Mouse (Mus musculus): ENCODE data around the gene Psme1. TPM values are rescaled to one million over a fixed set of nuclear protein-coding genes. Genes with fewer than 3 reads are reported as not detected.
A peak's percentile ranks its signal among the peaks of the same experiment; 100 is the strongest.

The Psme1 gene
- total RNA-seq, 2 experiments from 2014 or later, result 50.3 to 50.4 TPM

GRCm38 (mm10) chr14:55571760-55572159, 6.2 kb upstream of the Psme1 start:
- DNase-seq, result no peak

DNA sequence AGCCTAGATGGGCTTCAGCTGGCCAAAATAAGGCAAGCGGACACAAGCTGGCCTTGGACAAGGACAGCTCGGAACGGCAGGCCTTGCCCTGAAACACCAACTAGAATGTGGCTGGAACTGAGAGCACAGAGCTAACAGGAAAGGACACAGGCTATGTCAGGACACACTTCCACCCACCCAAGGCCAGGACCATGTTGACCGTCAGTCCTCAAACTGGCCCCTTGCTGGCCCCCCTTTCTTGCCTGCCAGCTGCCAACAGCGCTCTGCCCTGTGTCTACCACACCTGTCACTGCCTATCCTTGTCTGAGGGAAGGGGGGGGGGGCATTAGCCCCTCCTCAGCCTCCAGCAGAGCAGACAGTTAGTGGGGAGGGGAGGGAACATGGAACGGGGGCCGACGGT, 2.6 kb upstream of the Psme1 start, which contains the start of gene Fitm1:
Gene Fitm1 (plus strand): TSS at position 316 of the 400 bp plus-strand sequence.
- no peak for DNase-seq

- DNase-seq, result no peak
These were observed 2.2 kb upstream of the Psme1 start for GRCm38 (mm10) chr14:55575711-55576110.

DNA sequence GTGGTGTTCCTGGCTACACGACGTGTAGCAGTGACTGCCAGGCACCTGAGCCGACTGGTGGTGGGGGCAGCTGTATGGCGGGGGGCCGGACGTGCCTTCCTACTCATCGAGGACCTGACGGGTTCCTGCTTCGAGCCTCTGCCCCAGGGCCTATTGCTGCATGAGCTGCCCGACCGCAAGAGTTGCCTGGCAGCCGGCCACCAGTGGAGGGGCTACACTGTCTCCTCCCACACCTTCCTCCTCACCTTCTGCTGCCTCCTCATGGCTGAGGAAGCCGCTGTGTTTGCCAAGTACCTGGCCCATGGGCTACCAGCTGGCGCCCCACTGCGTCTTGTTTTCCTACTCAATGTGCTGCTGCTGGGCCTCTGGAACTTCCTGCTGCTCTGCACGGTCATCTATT, 1.5 kb upstream of the Psme1 start:
- no peak for DNase-seq

DNA sequence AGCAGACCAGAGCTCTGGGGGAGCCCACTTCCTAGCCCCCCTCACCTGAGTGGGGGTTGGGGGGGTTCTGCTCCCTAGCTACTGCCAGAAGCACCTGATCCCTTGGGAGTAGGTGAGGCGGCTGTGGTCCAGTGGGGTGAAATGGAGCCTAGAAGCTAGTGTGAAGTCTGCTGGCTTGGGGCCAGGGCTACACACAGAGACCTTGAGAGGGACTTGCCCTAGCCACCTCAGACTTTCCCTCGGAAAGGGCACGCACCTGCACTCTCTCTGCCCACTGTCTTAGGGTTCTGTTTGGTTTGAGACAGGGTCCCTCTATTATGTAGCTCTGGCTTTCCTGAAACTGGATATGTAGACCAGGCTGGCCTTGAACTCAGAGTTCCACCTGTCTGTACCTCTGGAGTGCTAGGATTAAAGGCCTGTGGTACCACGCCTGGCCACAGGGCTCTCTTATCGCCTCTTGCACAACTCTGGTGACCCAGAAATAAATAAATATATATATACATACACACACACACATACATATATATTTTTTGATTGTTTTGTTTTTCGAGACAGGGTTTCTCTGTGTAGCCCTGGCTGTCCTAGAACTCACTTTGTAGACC, 846 bp downstream of the Psme1 start:
- DNase-seq, result no peak

GRCm38 (mm10) chr14:55579511-55580496, 1.9 kb downstream of the Psme1 start:
- no peak for DNase-seq

DNA sequence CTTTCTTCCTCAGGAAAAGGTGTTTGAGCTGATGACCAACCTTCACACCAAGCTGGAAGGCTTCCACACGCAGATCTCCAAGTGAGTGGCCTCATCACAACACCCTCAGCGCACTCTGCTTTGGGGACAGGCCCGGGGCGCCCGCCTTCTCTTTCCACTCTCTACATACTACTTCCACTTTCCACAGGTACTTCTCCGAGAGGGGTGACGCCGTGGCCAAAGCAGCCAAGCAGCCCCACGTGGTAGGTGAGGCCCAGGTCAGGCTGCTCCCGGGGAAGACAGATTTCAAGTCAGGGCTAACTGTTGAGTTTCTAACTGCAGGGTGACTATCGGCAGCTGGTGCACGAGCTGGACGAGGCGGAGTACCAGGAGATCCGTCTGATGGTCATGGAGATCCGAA, 2.8 kb downstream of the Psme1 start:
- DNase-seq, result no peak

DNA sequence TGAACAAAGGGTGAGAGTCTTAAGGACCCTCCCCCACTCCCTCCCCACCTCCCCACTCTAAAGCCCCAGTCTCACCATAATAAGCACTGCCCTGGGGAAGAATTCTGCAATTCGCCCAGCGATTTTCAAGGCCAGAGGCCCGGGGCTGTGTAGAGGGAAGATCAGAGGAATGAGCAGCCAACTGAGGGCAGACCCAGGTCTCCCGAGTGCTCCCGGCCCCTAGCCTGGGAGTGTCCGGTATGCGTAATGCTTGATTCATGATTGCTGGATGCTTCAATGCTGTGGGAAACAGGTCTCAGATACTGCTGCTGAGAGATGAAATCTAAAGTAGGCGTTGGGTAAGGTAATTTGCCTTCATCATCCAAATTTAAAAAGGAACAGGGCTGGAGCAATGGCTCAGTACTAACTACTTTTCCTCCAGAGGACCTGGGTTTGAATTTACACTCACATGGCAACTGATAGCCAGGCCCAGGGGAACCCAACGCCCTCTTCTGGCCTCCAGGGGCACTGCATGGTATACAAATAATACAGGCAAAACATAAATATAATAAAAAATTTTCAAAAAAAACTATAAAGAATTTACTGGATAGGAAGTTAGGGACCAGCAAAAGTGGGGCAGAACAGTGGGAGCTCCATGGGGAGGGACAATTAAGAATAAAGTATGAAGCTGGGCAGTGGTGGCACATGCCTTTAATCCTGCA, 4.2 kb downstream of the Psme1 start:
- DNase-seq, result no peak

GRCm38 (mm10) chr14:55584303-55584701, 6.4 kb downstream of the Psme1 start:
- no peak for DNase-seq

GRCm38 (mm10) chr14:55584702-55585565, 7.0 kb downstream of the Psme1 start, which contains the start of gene Emc9:
TSS of gene Emc9 (minus strand) at chr14:55585302.
- peak; percentile 56 to 69 for DNase-seq

DNA sequence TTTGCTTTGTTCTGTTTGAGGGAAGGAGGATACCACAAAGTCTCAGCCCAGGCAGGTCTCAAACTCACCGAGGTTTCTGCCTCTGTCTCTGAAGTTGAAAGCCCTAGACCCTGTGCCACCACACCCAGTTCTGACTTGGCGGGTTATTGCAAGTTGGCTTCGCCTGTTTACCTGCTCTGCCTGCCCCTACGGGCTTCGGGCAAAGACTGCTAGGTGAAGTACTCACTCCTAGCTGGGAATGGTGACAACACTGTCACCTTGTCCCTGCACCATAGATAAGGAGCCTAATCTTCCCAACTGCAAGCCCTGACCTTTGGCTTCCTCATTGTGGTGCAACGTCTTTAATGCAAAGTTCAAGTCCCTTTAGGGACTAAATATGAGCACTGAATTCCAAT, 7.6 kb downstream of the Psme1 start:
- DNase-seq, result no peak

DNA sequence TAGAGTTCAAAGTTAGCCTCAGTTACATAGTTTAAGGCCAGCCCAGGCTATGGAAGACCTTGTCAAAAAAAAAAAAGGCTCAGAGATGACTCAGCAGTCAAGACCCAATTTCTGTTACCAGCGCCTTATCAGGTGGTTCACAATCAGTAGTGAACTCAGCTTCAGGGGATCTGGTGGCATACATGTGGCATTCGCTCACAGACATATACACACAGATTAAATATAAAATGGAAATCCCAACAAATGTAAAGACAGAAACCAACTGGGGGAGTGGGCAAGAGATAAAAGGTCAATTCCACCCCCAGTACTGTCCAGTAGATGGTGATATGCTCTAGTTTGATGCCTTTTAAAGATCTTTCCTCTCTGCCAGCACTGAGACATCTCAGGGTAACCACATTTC, 8.2 kb downstream of the Psme1 start:
- DNase-seq, result no peak

DNA sequence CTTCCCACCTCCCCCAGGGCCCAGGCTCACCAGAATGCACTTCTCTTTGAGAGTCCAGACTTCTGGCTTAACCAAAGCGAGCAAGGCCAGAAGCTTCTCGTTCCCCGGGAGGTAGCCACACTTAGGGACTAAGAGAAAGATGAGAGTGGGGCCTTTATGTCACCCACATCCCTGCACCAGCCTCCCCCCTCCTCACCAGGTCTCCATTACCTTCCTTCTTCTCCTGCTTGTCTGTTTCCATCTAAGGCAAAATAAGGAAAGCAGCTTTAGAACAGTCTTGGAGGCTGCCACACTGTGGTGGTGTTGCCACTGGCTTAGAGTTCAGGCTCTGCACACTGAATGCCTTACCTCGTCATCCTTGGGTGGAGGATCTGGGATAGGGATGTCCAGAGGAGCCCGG, 11.3 kb downstream of the Psme1 start:
- DNase-seq, result no peak

DNA sequence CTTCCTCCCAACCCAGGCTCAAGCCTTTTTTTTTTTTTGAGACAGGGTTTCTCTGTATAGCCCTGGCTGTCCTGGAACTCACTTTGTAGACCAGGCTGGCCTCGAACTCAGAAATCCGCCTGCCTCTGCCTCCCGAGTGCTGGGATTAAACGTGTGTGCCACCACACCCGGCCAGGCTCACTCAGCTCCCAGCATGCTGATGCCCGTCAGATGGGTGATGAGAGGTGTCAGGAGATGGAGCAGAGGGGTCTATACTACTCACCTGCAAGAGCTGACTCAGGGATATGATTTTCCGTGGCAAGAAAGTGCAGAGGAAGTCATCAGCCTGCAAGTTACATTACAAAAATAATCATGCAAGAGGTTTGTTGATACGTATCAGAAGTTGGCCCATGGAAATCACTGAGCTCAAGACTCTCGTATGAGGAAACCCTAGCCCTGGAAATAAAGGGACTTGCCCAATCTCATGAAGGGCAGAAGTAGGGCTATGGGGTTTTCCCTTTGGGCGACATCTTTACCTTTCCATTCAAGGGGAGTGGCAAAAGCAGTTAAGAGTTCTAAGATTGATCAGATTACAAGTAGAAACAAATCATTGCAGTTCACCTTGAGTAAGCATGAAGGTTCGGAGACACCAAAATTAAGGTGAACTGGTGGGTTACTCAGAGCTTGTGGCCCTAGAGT, 12.0 kb downstream of the Psme1 start:
- no peak for DNase-seq

- DNase-seq, result peak; percentile 91
These were observed 12.9 kb downstream of the Psme1 start, which contains the start of gene Psme2 for GRCm38 (mm10) chr14:55590748-55591330. TSS of gene Psme2 (minus strand) at chr14:55591113.

DNA sequence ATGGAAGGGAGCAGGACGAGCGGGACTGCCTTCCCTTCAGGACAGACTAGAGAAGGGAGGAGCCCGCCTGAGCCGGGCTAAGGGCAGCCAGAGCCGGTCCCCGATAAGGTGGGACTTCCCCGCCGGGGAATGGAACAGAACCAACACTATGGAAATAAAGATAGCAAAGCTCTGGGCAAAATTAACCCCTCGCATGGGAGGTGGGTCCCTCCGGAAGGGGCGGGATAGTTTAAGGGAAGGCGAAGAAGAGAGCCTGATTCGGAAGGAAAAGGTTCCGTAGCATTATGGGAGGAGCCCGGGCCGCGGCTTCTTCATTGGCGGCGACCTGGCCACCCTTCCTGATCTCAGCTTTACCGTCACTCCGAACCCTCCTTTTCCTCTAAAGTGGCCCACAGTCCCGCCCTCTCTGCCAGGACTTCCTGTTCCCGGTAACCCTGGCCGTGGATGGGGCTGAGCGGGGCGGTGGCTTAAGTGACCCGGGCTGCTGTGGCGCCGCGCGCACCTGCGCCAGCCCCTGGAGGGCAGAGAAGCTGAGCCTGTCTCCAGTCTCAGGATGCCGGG, 13.5 kb downstream of the Psme1 start, which contains the start of gene Rnf31:
Gene Rnf31 (plus strand): TSS at position 378 of the 561 bp plus-strand sequence.
- peak; percentile 89 to 92 for DNase-seq

GRCm38 (mm10) chr14:55592226-55592625, 14.3 kb downstream of the Psme1 start:
- no peak for DNase-seq

- DNase-seq, result peak; percentile 28 to 29
These were observed 18.2 kb downstream of the Psme1 start for GRCm38 (mm10) chr14:55596036-55596690.

DNA sequence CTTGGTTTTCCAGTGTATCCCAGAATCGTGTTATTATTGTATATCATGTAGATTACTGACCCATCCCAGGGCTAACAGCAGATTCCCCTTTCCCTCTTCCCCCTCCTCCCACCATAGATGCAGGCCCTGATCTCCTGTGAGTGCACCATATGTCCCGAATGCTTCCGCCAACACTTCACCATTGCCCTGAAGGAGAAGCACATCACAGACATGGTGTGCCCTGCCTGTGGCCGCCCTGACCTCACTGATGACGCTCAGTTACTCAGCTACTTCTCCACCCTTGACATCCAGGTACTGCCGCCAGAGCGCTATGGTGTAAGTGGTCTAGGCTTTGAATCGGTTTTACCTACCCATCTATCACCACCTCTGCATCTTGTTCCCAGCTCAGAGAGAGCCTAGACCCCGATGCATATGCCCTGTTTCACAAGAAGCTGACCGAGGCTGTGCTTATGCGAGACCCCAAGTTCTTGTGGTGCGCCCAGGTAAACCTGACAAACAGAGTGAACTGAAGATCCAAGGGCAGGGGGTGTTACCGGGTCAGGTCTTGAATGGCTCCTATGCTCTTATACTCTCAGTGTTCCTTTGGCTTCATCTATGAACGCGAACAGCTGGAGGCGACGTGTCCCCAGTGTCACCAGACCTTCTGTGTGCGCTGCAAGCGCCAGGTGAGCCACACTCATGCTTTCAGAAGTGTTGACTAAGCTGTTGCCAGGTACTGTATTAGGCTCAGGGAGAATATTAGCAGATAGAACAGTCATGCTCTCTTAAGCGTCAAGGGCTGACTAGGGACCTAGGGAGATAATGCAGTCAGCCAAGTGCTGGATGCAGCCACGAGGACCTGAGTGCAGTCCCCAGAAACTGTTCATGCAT, 20.8 kb downstream of the Psme1 start:
- no peak for DNase-seq
